Mouse (Mus musculus): ENCODE results near the gene Cpa5. TPM values are rescaled to one million over a fixed set of nuclear protein-coding genes. Genes with fewer than 3 reads are reported as not detected.

Gene Cpa5
- polyA plus RNA-seq, 1 experiment, result not detected

DNA sequence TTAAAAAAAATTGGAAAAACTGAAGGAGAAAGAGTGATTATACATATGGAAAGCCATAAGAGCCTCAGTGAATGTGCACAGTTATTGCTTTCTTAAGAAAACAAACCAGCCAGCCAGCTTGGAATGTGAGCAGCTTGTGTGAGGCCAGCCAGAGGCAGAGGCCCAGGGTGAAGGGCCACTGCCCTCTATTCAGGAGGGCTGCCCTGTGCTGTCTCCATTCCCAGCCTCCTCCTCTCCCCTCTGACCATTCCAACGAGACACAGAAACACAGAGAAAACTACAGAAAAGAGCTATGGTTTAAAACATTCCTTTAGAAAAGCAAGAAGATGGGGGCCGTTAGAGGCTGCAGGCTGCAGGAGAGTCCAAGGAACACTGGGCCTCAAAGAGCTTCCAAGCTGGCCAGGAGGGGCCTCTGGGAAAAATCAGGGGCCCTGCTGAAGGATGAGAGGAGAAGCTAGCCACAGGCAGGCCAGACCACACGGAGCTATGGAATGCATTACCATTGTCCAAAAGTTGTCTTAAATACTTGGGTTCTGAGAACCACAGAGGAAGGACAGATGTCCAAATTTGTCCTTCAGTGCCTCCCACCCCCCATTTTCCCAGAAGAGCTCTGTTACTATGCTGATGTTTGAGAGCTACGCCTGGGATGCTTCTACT, 25.5 kb downstream of the Cpa5 start:
- peaks cover 3% of the 10 kb centered on the region; the same call in 1 of the 2 replicates for H3K9me3 ChIP-seq
- peaks cover 62% of the 10 kb centered on the region for H3K27me3 ChIP-seq (replicated peaks)
- no peaks in the 10 kb centered on the region for H3K36me3 ChIP-seq (replicated peaks; ENCODE audit: low read length)
- TF ChIP-seq FLI1 (IDR thresholded peaks at IDR 0.05; ENCODE audit: low read length), result no peak
- TF ChIP-seq GATA1 (IDR thresholded peaks at IDR 0.05; ENCODE audit: borderline replicate concordance, low read length), result no peak
- H3K4me1 ChIP-seq, result no peaks in the 10 kb centered on the region
- no peak overlapping the region for H3K4me3 ChIP-seq (replicated peaks)

DNA sequence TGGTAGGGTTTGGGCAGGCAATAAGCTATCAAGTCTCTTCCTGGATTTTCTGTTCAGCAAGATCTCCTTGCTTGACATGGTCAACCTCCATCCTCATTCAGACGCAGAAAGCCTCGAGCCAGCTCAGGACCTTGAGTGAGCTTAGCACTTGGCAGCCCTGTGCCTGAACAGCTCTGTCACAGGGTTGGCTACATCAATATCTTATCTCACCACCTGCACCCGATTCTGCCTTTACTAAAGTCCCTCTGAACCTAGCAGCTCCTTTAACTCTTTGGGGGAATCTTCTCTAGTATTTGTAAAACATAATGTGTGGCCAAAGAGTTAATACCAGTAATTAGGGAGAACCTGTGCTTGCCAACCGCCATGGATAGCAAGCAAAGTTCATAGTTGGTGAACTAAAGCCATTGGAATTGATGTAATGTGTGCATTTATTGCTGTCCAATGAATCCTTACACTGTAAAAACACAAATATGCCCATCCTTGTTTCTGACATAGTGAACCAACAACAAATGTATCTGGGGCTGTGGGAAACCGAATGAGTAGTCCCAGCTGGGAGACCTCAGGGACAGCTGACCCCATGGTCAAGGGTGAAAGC, 28.0 kb downstream of the Cpa5 start, which contains the start of gene Cpa1:
Gene Cpa1, plus strand, starts transcription at position 545 of the 595 bp plus-strand sequence.
- peaks cover 78% of the 10 kb centered on the region for H3K27me3 ChIP-seq (replicated peaks)
- H3K4me3 ChIP-seq (replicated peaks), result no peak within 1 kb of the TSS
- H3K4me1 ChIP-seq, result no peaks in the 10 kb centered on the region
- peaks cover 3% of the 10 kb centered on the region; the same call in 1 of the 2 replicates for H3K9me3 ChIP-seq
- H3K36me3 ChIP-seq (replicated peaks; ENCODE audit: low read length), result no peaks in the 10 kb centered on the region
- TF ChIP-seq FLI1 (IDR thresholded peaks at IDR 0.05; ENCODE audit: low read length) (no peak), GATA1 (IDR thresholded peaks at IDR 0.05; ENCODE audit: borderline replicate concordance, low read length) (no peak)

DNA sequence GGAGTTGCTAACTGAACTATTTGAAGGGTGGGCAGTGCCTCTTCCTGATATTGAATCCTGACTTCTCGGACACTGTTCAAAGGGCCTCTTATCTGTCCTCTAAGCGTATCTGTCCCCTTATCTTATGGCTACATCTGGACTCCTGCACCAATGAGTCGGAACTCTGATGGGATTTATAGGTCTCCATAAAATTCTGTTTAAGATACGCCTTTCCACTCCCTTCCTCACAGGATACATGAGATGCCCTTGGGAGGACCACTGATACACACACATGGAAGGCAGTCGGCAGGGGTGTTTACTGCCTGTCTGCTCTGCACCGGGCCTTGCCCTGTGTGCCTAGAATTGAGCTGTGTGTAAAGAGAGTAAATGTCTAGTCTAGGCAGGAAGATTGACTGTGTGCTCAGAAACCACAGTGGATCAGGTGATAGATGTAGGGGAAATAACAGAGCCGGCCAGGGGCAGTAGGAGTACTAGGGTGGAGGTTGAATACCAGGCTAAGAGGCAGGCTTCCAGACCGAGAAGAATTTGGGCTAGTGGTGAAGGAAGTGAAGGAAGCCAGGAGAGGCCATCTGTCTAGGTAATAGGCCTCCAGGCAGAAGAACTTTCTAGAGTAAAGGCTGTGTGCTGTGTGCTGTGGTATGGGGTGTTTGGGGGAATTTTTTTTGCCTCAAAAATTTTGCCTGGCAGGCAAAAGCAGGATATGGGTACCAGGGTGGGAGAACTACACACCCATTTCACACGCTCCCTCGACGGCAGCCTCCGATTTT, 33.1 kb downstream of the Cpa5 start:
- Histone ChIP-seq H3K4me3 (replicated peaks) (no peak overlapping the region), H3K9me3 (peaks cover 3% of the 10 kb centered on the region; the same call in 1 of the 2 replicates), H3K36me3 (replicated peaks; ENCODE audit: low read length) (no peaks in the 10 kb centered on the region), H3K27me3 (replicated peaks) (peaks cover 71% of the 10 kb centered on the region), H3K4me1 (no peaks in the 10 kb centered on the region)
- TF ChIP-seq FLI1 (IDR thresholded peaks at IDR 0.05; ENCODE audit: low read length) (no peak), GATA1 (IDR thresholded peaks at IDR 0.05; ENCODE audit: borderline replicate concordance, low read length) (no peak)

DNA sequence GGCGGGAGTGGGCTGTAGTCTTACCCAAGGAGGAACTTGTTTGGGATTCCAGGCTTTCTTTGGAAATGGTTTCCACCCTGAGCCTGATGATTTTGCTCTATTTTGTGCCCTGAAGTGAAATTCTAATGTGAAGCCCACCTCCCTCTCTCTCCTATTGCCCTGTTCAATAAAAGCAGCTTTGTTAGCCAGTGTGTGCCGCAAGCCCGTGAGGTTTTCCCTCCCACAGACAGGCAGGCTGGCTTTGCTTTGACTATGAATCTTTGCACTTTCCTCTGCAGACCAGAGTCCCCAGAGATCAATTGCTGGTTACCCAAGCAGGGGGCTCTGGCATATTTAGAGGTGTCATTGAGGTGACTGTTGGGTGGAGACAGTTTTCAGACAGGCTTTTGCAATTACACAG, 33.7 kb downstream of the Cpa5 start:
- Histone ChIP-seq H3K9me3 (peaks cover 3% of the 10 kb centered on the region; the same call in 1 of the 2 replicates), H3K36me3 (replicated peaks; ENCODE audit: low read length) (no peaks in the 10 kb centered on the region), H3K4me1 (no peaks in the 10 kb centered on the region), H3K27me3 (replicated peaks) (peaks cover 67% of the 10 kb centered on the region), H3K4me3 (replicated peaks) (no peak overlapping the region)
- TF ChIP-seq FLI1 (IDR thresholded peaks at IDR 0.05; ENCODE audit: low read length) (no peak), GATA1 (IDR thresholded peaks at IDR 0.05; ENCODE audit: borderline replicate concordance, low read length) (no peak)

DNA sequence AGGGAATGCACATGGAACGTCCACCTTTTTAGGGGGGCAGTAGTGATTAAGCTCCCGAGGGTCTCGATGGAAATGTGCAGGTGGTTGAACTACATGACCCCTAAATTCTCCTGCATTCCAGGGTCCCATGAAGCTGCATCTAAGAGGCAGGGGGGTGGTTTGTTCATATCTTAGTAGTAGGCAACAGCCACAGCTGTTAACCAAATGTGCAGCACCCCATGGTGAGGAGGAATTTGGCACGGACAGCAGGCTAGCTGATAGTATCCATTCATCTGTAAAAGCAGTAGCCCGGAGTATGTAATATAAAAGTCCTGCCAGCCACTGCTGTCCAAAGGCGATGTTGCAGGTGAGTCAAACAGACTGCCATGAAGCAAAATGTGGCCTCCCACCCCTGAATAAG, 34.6 kb downstream of the Cpa5 start:
- H3K27me3 ChIP-seq (replicated peaks), result peaks cover 58% of the 10 kb centered on the region
- H3K36me3 ChIP-seq (replicated peaks; ENCODE audit: low read length), result no peaks in the 10 kb centered on the region
- H3K4me3 ChIP-seq (replicated peaks), result no peak overlapping the region
- no peaks in the 10 kb centered on the region for H3K4me1 ChIP-seq
- TF ChIP-seq GATA1 (IDR thresholded peaks at IDR 0.05; ENCODE audit: borderline replicate concordance, low read length), result no peak
- TF ChIP-seq FLI1 (IDR thresholded peaks at IDR 0.05; ENCODE audit: low read length), result no peak
- H3K9me3 ChIP-seq, result peaks cover 3% of the 10 kb centered on the region; the same call in 1 of the 2 replicates

DNA sequence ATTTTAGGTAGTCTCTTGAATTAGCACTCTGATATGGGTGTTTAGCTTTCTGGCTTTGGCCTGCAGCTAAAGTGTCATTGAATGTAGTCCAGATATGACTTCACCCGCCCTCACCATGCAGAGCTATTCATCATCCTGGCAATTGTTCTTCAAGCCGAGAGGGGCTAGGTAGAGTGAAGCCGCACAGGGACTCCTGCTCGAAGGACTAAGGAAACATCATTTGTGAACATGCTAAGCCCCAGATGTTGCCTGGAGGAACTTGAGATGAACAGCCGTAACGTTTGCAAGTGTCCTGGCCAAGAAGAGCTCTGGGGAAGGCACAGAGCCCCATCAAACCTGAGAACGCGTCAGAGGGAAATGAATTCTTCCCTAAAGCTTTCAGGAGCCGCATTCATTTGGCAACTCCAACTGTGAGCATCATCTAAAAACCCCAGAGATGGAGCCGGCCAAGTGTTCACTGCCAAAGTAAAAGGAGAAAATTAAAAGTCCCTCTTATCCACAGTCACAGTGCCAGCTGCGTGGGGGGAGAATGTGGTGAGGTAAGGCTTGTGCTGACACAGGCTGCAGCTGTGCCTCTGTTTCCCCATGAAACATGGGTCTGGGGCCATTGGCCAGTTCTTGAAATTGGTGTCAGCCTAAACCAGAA, 39.0 kb downstream of the Cpa5 start:
- H3K4me3 ChIP-seq (replicated peaks), result no peak overlapping the region
- peaks cover 16% of the 10 kb centered on the region for H3K27me3 ChIP-seq (replicated peaks)
- H3K9me3 ChIP-seq, result no peaks in the 10 kb centered on the region
- 0 out of 2 replicates have a peak, but pooled peaks cover 3% of the 10 kb centered on the region for H3K4me1 ChIP-seq
- TF ChIP-seq FLI1 (IDR thresholded peaks at IDR 0.05; ENCODE audit: low read length), result no peak
- TF ChIP-seq GATA1 (IDR thresholded peaks at IDR 0.05; ENCODE audit: borderline replicate concordance, low read length), result no peak
- peaks cover 7% of the 10 kb centered on the region for H3K36me3 ChIP-seq (replicated peaks; ENCODE audit: low read length)

DNA sequence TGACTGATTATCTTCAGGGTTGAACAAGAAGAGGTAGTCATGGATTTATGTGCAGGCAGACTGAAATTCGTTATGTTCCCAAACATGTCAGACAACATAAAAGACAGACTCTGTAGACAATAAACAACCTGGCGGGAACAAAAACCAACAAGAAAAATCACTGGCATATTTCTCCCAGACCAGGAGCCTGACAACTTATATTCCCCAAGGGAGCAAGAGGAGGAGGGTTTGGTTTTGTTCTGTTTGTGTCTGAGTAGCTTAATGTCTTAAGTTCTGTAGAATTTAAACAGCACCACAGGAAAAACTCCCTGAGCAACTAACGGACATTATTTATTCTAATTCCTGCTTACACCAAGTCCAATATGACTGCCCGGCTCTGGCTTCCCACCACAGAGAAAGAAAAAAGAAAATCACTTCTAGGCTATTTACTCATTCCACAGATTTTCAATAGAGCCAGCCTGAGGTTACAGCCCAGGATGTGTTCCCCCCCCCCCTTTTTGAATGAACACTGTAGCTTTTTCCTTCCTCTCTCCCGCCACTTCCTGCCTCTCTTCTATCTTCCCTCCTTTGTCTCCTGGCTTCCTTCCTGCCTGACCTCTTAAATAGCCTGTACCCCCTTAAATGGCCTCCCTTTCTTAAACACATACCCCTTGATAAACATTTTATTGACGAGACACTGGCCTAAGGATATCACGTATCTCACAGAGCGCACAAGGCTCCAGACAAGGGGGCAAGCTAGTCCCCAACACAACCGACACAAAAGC, 41.8 kb downstream of the Cpa5 start:
- Histone ChIP-seq H3K4me1 (peaks cover 16% of the 10 kb centered on the region), H3K4me3 (replicated peaks) (no peak overlapping the region), H3K27me3 (replicated peaks) (peaks cover 7% of the 10 kb centered on the region), H3K36me3 (replicated peaks; ENCODE audit: low read length) (peaks cover 35% of the 10 kb centered on the region), H3K9me3 (no peaks in the 10 kb centered on the region)
- TF ChIP-seq GATA1 (IDR thresholded peaks at IDR 0.05; ENCODE audit: borderline replicate concordance, low read length), result no peak
- TF ChIP-seq FLI1 (IDR thresholded peaks at IDR 0.05; ENCODE audit: low read length), result no peak

DNA sequence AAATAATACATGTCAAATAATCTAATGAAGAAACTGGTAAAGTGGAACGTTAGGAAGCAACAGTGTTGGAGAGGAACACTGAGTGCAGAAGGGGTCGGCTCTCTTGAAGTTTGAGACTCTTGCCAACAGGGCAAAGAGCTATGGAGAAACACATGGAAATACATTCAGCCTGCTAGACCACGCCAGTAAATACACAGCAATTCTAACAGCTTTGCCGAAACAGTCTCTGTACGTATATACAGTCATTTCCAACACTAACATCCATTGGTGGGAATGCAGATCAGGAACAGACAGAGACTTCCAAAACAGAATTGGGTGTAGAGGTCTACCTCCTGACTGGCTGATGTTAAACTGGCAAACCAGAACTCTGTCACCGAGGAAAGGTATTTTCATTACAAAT, 42.7 kb downstream of the Cpa5 start:
- H3K4me1 ChIP-seq, result peaks cover 16% of the 10 kb centered on the region
- H3K9me3 ChIP-seq, result no peaks in the 10 kb centered on the region
- peaks cover 41% of the 10 kb centered on the region for H3K36me3 ChIP-seq (replicated peaks; ENCODE audit: low read length)
- no peak for TF ChIP-seq FLI1 (IDR thresholded peaks at IDR 0.05; ENCODE audit: low read length)
- no peak for TF ChIP-seq GATA1 (IDR thresholded peaks at IDR 0.05; ENCODE audit: borderline replicate concordance, low read length)
- H3K27me3 ChIP-seq (replicated peaks), result peaks cover 7% of the 10 kb centered on the region
- no peak overlapping the region for H3K4me3 ChIP-seq (replicated peaks)

DNA sequence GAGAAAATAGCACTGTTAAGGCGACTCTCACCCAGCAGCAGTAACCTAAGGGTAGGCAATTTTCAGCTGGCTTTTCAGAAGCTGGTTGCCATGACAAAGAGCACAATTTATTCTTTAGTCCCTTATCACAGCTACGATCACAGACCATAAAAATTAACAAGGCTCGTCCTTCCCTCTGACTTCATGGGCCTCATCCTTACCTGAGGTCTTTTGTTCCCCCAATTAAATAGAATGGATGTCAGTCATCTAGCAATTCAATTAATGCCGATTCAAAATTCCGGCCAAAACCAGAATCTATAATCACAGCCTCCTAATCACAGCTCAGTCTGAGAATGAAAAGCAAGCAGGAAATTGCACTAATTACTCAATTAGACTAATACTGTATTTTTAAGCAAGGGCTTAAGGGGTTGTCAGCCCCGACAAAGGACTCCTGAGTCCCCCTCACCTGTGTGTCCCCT, 43.6 kb downstream of the Cpa5 start:
- Histone ChIP-seq H3K4me3 (replicated peaks) (no peak overlapping the region), H3K4me1 (peaks cover 16% of the 10 kb centered on the region), H3K9me3 (no peaks in the 10 kb centered on the region), H3K36me3 (replicated peaks; ENCODE audit: low read length) (peaks cover 50% of the 10 kb centered on the region), H3K27me3 (replicated peaks) (peaks cover 5% of the 10 kb centered on the region)
- TF ChIP-seq FLI1 (IDR thresholded peaks at IDR 0.05; ENCODE audit: low read length), result no peak
- TF ChIP-seq GATA1 (IDR thresholded peaks at IDR 0.05; ENCODE audit: borderline replicate concordance, low read length), result no peak
